Mouse (Mus musculus): ENCODE data around the gene Ccdc9b.

DNA sequence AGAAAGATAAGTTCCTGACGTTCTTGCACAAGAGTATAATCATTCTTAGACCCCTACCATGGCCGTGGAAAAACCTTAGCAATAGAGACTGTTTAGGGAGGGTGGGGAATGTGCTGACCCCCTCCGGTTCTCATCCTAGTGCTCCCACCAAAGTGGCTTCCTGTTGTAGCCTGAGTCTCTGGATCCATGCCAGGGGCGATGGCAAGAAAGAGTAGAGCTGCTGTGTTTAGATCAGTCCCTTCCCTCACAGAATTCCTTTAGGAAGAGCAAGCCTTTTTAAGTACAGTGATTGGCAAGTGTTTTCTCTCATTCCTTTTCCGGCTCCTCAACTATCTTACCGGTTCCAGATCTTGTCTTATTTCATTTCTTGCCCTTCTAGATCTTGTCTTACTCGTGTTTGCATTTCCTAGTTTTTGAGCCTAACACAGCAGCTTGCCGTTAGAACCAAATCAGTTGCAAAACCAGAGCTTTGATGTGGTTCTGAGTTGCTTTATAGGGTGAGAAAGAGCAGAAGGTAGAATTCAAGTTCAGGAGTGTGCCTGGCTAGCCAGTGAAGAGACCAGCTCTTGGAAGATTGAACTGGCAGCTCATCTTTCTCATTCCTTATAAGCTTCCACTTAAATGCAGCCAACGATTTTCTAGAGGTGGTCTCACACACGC, 15.0 kb downstream of the Ccdc9b start:
- TF ChIP-seq POLR2A (IDR thresholded peaks at IDR 0.05; ENCODE audit: low read depth, low read length) (no peak), CTCF (IDR thresholded peaks at IDR 0.05; ENCODE audit: extremely low read depth, insufficient read depth, insufficient read length, insufficient replicate concordance) (no peak)

Measured in spleen, adult 2 months (tissue).